8 mouse cellular contexts compared by ENCODE assay signal in the genomic region with DNA sequence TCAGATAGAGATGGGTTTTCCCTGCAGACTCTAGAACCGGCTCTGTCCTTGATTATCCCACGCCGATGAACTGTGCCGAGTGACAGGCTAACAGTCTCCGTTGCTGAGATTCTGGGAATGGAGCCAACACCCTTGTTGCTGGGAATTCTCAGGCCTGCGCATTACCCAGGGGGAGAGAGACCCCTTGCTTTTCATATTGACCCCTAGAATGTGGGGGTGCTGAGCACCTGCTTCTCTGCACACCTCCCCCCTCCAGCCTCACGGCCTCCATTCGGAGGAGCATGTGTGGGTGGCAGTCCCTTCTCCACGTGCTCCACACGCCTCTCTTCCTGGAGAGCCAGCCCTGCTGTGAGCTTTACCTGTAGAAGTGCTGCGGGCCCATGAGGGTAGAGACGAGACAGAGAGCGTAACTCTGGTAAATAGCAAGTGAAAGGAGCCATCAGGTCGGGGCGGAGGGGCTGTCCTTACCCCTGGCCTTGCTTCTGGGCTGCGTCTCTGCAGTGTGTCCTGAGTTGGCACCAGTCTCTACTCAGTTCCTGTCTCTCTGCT. TPM values are rescaled to one million over a fixed set of nuclear protein-coding genes. Genes with fewer than 3 reads are reported as not detected.
DNase-seq lines count a peak whose midpoint lies in the region; ATAC-seq lines count a peak whose summit lies in the region.

No protein-coding gene starts in this region.

- no peak overlapping the region for H3K4me3 ChIP-seq in forebrain, embryonic 14.5 days (ENCODE audit: low read depth, low read length)
- H3K4me3 ChIP-seq in kidney, embryonic 16.5 days (ENCODE audit: low read length) = no peak overlapping the region

- peaks cover 16% of the 10 kb centered on the region for H3K4me1 ChIP-seq in forebrain, embryonic 14.5 days (ENCODE audit: control insufficient read depth, insufficient read depth, low read length)
- H3K4me1 ChIP-seq in kidney, embryonic 16.5 days (ENCODE audit: insufficient read depth, low read length) = peaks cover 2% of the 10 kb centered on the region; the same call in 1 of the 2 replicates

- H3K4me2 ChIP-seq in forebrain, embryonic 14.5 days (ENCODE audit: low read length) = peak overlapping the region; percentile 28; the same call in 1 of the 2 replicates
- H3K4me2 ChIP-seq in kidney, embryonic 16.5 days (replicated peaks; ENCODE audit: low read depth, low read length) = no peak overlapping the region

- H3K9me3 ChIP-seq in forebrain, embryonic 14.5 days (replicated peaks; ENCODE audit: control insufficient read depth, low read length) = no peaks in the 10 kb centered on the region
- 0 out of 2 replicates have a peak, but pooled peaks cover 3% of the 10 kb centered on the region for H3K9me3 ChIP-seq in kidney, embryonic 16.5 days (ENCODE audit: low read length)

- 22% methylated on average over 16 of the region's 16 CpGs for WGBS in forebrain, embryonic 14.5 days
- 53% methylated on average over 16 of the region's 16 CpGs for WGBS in kidney, embryonic 16.5 days

- peak; percentile 90 for ATAC-seq in forebrain, embryonic 14.5 days
- ATAC-seq in kidney, embryonic 16.5 days (ENCODE audit: low FRiP score, low TSS enrichment) = no peak

- H3K27ac ChIP-seq in forebrain, embryonic 14.5 days (ENCODE audit: low read depth, low read length) = peak overlapping the region; percentile 78
- H3K27ac ChIP-seq in kidney, embryonic 16.5 days (ENCODE audit: low read length) = no peak overlapping the region

- H3K27me3 ChIP-seq in forebrain, embryonic 14.5 days (replicated peaks; ENCODE audit: control insufficient read depth, insufficient read depth, low read length) = no peaks in the 10 kb centered on the region
- H3K27me3 ChIP-seq in kidney, embryonic 16.5 days (ENCODE audit: insufficient read depth, low read length) = no peaks in the 10 kb centered on the region

- H3K9ac ChIP-seq in forebrain, embryonic 14.5 days (ENCODE audit: low read length) = 0 out of 2 replicates have a peak overlapping the region, but pooled peaks have one; percentile 25
- H3K9ac ChIP-seq in kidney, embryonic 16.5 days (replicated peaks; ENCODE audit: low read length) = no peak overlapping the region

- peak; percentile 31 to 46 for DNase-seq in heart, adult 18-20 months
- DNase-seq in heart, adult 11 months = no peak
- DNase-seq in adrenal gland, adult (ENCODE audit: inconsistent age in 2 of 2, low spot score in 1 of 2) = peak; percentile 43 to 77
- DNase-seq in forebrain, embryonic 14.5 days (ENCODE audit: low spot score) = peak; percentile 94
- peak; percentile 60 to 76 for DNase-seq in layer of hippocampus, postnatal 14 days (ENCODE audit: low spot score in 2 of 2)
- peak; percentile 73 for DNase-seq in right cerebral cortex, postnatal 25 days
- DNase-seq in kidney, postnatal 25 days = no peak

- H3K36me3 ChIP-seq in forebrain, embryonic 14.5 days (ENCODE audit: control insufficient read depth, insufficient read depth, low read length) = peaks cover 6% of the 10 kb centered on the region; the same call in 1 of the 2 replicates
- 0 out of 2 replicates have a peak, but pooled peaks cover 3% of the 10 kb centered on the region for H3K36me3 ChIP-seq in kidney, embryonic 16.5 days (ENCODE audit: insufficient read depth, low read length)

RNA-seq across cellular contexts. Expression of gene Lmf1, which starts 39.7 kb away (rescaled TPM):
- 10 to 100 TPM; 29.8 to 31.8 TPM for total RNA-seq in heart, adult 18-20 months (2021)
- polyA plus RNA-seq in forebrain, embryonic 14.5 days (2014; fragmentation: Nextera tagmentation; extraction: Ambion mirVana) = 18.8 and 19.1 TPM in 2 replicates
- 10 to 100 TPM; 26.2 to 27.2 TPM for total RNA-seq in layer of hippocampus, postnatal 14 days (2021)
- 32.7 and 35.4 TPM in 2 replicates for polyA plus RNA-seq in kidney, embryonic 16.5 days (2015; fragmentation: Nextera tagmentation; extraction: Ambion mirVana)

RNA-seq across cellular contexts. Expression of gene Sox8, which starts 48.1 kb away (rescaled TPM):
- under 1 TPM; 0.20 to 0.31 TPM for total RNA-seq in heart, adult 18-20 months (2021)
- polyA plus RNA-seq in forebrain, embryonic 14.5 days (2014; fragmentation: Nextera tagmentation; extraction: Ambion mirVana) = 17.6 and 20.8 TPM in 2 replicates
- total RNA-seq in layer of hippocampus, postnatal 14 days (2021) = 10 to 100 TPM; 78.2 to 81.1 TPM
- 3.3 and 5.3 TPM in 2 replicates for polyA plus RNA-seq in kidney, embryonic 16.5 days (2015; fragmentation: Nextera tagmentation; extraction: Ambion mirVana)

Comparison
In these comparisons a context has a peak if more than half of its experiments do, and no peak if none do; other contexts are left out.
1. DNase-seq: peak in heart, adult 18-20 months (2 of 2), adrenal gland, adult (2 of 2), forebrain, embryonic 14.5 days (single experiment), layer of hippocampus, postnatal 14 days (2 of 2) and right cerebral cortex, postnatal 25 days (single experiment); none in heart, adult 11 months (single experiment) and kidney, postnatal 25 days (0 of 2).
2. RNA of gene Sox8, which starts 48.1 kb away (total RNA-seq): 78.2 to 81.1 TPM in layer of hippocampus, postnatal 14 days; 0.20 to 0.31 TPM in heart, adult 18-20 months; every median in the first group is over 10 times any median in the second.